Mouse (Mus musculus): ENCODE results near the gene Btaf1.
A peak's percentile ranks its signal among the peaks of the same experiment; 100 is the strongest.

Gene Btaf1

DNA sequence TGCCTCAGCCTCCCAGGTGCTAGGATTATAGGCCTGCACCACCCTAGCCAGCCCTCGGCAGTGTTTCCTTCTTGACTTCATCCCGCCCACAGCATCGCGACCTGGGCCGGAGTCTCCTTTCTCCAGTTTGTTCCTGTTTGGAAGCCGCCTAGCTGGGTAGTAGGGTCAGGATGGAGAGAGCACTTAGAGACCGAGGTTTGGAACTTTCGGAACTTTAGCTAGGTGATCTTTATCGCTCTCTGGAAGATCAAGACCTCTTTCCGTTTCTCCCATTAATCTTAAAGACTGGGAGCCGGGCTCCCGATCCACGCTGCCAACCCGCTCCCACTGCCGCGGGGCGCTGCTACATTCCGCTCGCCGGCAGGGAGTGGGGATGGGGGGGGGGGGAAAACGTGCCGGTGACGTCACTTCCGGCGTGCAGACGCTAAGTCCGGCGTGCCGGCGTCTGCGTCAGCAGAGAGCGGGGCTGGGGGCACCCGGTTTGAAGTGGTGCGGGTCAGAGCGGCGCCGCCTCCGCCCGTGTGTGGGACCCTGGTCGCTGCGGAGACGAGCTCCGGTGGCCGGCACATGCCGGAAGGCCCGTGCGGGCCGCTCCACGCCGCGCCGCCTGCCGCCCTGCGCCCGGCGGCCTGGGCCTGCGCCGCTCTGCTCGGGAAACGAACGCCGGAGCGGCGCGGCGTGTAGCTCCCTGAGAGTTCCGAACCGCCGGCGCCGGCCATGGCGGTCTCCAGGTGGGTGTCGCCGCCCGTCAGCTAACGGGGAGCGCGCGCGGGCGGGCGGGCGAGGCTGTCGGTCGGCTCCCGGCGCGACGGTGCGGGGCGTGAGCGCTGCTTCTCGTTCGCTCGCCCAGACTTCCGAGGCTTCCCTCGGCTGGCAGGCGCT is at the start of gene Btaf1:
Btaf1 (plus strand) TSS at position 409 of the 882 bp plus-strand sequence.
- DNase-seq (ENCODE audit: low read depth, low spot score) = peak; percentile 89

GRCm38 (mm10) chr19:36877329-36877728 is 48.5 kb upstream of the Btaf1 start:
- no peak for DNase-seq (ENCODE audit: low read depth, low spot score)

- no peak for DNase-seq (ENCODE audit: low read depth, low spot score)
Measured at GRCm38 (mm10) chr19:36878743-36879495, 47.0 kb upstream of the Btaf1 start.

DNA sequence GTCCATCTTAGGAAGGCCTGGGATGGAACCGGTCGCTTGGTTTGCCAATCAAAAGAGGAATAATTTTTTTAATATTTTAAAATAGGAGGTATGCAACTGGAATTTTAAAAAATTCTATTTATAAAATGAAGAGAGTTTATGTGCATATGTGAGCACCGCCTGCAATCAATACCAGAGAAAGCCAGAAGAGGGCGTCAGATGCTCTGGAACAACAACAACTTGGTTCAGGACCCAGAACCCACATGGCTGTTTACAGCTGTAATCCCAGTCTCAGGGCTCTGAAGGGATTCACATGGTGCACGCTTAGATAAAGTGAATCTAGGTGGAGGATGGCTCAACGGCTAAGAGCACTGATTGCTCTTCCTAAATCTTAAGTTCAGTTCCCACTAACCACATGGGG is 42.8 kb upstream of the Btaf1 start:
- no peak for DNase-seq (ENCODE audit: low read depth, low spot score)

- no peak for DNase-seq (ENCODE audit: low read depth, low spot score)
Measured at GRCm38 (mm10) chr19:36886316-36886715, 39.6 kb upstream of the Btaf1 start.

DNA sequence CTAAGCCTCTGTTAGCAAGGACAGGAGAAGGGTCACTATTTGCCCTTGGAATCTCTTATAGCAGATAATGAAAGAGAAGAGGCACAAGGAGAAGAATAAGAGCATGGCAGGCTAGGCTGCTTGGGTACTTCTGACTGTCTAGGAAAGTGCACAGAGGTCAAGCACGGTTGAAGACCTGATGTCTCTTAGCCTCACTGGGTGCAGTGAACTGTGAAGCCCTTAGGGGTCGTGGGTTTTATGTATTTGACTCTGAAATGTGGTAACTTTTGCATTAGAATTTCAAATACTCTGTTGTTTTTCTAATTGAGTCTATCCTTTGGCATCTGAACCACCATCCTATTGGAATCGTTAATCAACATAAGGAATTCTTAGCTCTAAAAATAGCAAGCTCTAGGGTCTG is 38.2 kb upstream of the Btaf1 start:
- DNase-seq (ENCODE audit: low read depth, low spot score) = no peak

DNA sequence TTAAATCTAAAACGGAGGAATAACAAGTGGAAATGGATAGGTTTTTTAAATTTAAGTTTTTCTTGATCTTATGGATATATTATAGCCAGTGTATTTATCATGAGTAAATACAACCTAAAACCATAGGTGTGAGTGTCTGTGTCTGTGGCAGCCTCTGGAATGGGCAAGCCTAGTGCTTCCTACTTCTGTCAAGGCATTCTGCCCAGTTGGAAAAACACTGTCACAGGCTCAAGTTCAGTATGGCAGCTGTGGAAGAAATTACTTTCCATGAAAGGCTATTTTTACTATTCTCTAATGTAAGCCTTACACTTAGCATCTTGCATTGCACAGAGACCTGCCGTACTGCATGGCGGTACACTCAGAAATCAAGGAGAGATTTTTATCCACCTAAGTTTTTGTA is 34.1 kb upstream of the Btaf1 start:
- DNase-seq (ENCODE audit: low read depth, low spot score) = no peak

GRCm38 (mm10) chr19:36896791-36897569 is 28.9 kb upstream of the Btaf1 start:
- DNase-seq (ENCODE audit: low read depth, low spot score) = no peak

GRCm38 (mm10) chr19:36897778-36898177 is 28.1 kb upstream of the Btaf1 start:
- DNase-seq (ENCODE audit: low read depth, low spot score) = no peak

GRCm38 (mm10) chr19:36903377-36903776 is 22.5 kb upstream of the Btaf1 start:
- DNase-seq (ENCODE audit: low read depth, low spot score) = no peak

DNA sequence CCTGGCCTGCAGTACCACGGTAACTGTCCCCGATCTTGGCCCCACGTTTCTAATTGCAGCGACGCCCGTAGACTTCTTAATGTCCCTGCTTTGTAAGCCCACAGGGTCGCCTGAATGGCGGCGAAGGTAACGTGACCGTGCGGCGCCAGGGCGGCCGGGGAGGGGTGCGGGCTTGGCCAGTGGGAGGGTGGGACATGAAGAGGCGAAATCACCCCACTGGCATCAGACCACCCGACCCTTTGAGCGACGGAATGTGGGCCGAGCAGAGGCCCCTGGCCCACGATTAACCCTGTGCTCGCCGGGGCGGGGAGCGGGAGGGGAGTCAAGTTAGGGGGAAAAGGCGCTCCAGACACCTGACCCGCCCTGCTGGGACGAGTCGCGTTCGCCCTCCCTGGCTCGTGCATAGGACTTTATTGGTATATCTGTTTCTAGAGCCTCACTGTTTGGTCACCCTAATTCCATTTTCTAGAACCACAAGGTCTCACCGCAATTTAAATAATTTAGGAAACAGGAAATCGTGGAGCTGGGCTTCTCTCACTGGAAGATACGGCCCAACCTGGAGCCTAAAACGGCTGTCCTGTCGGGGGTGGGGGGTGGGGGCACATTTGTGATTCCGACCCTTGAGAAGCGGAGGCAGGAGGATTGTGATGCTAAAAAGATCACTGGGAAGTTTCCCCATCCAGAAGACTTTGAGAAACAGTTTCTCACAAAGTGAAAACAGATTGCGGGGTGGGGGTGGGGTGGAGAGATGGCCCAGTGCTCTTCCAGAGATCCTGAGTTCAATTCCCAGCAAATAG is 21.5 kb upstream of the Btaf1 start:
- no peak for DNase-seq (ENCODE audit: low read depth, low spot score)

DNA sequence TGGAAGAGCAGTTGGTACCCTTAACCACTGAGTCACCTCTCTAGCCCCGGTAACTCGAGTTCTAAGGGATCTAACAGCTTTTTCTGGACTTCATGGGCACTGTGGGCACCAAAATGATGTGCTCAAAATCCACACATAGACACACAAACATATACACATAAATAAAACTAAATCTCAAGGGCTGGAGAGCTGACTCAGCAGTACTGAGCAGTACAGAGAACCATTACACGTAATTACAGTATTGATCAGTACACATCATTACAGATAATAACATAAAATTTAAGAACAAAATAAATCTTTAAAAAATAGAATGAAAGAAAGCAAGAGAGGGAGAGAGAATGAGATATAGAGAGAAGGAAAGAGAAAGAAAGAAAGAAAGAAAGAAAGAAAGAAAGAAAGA is 16.7 kb upstream of the Btaf1 start:
- no peak for DNase-seq (ENCODE audit: low read depth, low spot score)

DNA sequence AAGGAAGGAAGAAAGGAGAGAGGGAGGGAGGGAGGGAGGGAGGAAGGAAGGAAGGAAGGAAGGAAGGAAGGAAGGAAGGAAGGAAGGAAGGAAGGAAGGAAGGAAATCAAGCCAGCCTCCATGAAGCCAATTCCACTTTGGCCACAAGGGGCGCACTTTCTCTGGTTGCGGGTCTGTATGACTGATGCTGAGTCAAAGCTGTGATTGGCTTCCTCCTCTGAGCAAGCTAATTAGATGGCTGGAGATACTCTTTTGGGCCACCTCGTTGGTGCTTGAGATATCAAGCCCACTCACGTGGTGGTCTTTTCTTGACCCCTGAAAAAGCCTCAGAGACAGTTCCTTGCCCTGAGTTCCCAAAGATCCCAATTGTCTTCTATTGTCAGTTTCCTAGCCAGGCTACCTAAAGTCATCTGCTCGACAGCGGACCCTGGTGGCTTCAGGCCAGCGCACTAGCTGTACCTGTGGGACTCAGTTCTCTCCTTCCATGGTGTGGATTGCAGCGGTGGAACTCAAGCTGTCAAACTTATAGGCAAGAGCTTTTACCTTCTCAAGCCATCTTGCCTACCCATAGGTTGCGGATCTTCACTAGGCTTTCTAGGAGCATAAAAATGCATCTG is 16.1 kb upstream of the Btaf1 start:
- DNase-seq (ENCODE audit: low read depth, low spot score) = no peak

GRCm38 (mm10) chr19:36910424-36911045 is 15.3 kb upstream of the Btaf1 start:
- no peak for DNase-seq (ENCODE audit: low read depth, low spot score)

GRCm38 (mm10) chr19:36913064-36913463 is 12.8 kb upstream of the Btaf1 start:
- DNase-seq (ENCODE audit: low read depth, low spot score) = no peak

- DNase-seq (ENCODE audit: low read depth, low spot score) = no peak
Measured at GRCm38 (mm10) chr19:36916206-36916605, 9.7 kb upstream of the Btaf1 start.

DNA sequence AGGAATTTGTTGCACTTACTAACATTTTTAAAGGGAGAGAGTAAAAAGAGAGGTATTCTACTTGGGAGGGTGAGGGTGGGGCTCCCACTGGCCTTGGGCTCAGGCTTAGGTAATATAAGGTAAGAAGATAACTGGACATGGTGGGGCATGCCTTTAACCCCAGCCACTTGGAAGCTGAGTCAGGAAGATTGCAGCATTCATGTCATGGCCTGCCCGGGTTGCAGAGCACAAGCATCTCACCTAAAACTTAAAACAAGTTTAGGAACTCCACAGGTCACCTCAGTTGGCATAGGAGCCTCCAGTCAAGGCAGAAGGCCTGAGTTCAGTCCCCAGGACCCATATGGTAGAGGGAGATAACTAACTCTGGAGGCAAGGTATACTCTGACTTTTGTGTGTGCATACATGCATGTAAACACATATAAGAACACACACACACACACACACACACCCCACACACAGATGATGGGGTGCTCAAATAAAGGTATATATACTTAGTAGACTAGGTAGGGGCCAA is 8.9 kb upstream of the Btaf1 start:
- DNase-seq (ENCODE audit: low read depth, low spot score) = no peak

- DNase-seq (ENCODE audit: low read depth, low spot score) = peak; percentile 77
Measured at GRCm38 (mm10) chr19:36918441-36919301, 7.2 kb upstream of the Btaf1 start.

- no peak for DNase-seq (ENCODE audit: low read depth, low spot score)
Measured at GRCm38 (mm10) chr19:36919466-36919865, 6.4 kb upstream of the Btaf1 start, which contains the start of gene Fgfbp3. Gene Fgfbp3 (minus strand): TSS chr19:36919615.
